Mouse (Mus musculus) lung, postnatal 0 days (tissue): ENCODE measurements around the gene Frmpd4.

Experiments
- CTCF ChIP-seq: IDR thresholded peaks from 2 replicates; pipeline ENCODE4 v1.5.1; 2016; ENCODE audit warnings: antibody characterized with exemption, mild to moderate bottlenecking
- EP300 ChIP-seq: IDR thresholded peaks from 2 replicates; pipeline ENCODE4 v1.6.1; 2016; ENCODE audit warnings: antibody characterized with exemption, mild to moderate bottlenecking, control low read depth

- no peak for TF ChIP-seq CTCF
- no peak for TF ChIP-seq EP300
Observed at GRCm38 (mm10) chrX:168403512-168403911, 173.5 kb downstream of the Frmpd4 start.
